Mouse (Mus musculus) T-helper 17 cell (primary cell): ENCODE results near the gene Mtss1l.
"Not testable (repeated sequence)": the region's sequence is repeated elsewhere in the genome, so short reads cannot be mapped to it uniquely, and the experiment has no call there.

Source experiments
- in situ Hi-C, 2 experiments: fragments of 300-600 bp; cut with MboI, MseI; formaldehyde crosslinking; loops; 1 replicate in 1 of 2; 2 replicates in 1 of 2; pipeline ENCODE4 v1.15.1; 2025; ENCODE audit warnings: high pct_unique_total_duplicates in 2 of 2

The Mtss1l gene

DNA sequence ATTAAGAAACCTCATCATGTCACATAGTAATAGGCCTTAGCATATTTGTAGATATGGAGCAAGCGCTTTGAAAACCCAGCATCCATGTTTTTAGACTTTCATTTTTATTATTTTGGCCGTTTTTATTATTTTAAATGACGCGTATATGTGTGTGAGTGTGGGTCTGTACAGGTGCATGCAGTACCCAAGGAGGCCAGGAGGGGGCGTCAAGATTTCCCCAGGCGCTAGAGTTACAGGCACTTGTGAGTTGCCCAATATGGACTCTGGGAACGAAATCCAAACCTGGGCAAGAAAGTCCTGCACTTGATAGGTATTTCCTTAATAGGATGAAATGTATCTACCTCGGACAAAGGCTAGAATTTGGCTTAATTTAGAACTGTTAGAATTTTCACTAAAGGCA is 54.0 kb downstream of the Mtss1l start:
- in situ Hi-C loops: loop anchor here in 1 of 2 experiments (10.0 kb wide), 1 partner anchor 1189 kb away; no protein-coding TSS in a partner anchor

DNA sequence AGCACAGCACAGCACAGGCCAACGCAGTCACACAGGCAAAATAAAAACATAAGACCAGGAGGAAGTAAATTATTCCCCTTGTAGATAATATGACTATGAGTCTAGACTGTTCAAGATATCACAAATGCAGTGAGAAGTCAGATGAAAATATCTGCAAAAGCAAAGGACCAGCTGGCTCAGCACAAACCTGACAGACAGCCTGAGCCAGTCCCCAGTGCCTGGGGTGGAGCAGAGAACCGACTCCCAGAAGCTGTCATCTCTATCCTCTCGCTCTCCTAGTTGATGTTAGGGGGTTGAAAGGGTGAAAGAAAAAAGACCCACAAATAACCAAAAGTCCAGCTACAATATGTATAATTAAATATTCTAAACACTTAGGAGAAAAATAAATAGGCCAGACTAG is 54.4 kb downstream of the Mtss1l start:
- in situ Hi-C loops: loop anchor here in 1 of 2 experiments (10.0 kb wide), 1 partner anchor 1189 kb away; no protein-coding TSS in a partner anchor

GRCm38 (mm10) chr8:110776335-110776734 is 55.1 kb downstream of the Mtss1l start:
- in situ Hi-C loops: loop anchor here in 1 of 2 experiments (10.0 kb wide), 1 partner anchor 1188 kb away; no protein-coding TSS in a partner anchor

DNA sequence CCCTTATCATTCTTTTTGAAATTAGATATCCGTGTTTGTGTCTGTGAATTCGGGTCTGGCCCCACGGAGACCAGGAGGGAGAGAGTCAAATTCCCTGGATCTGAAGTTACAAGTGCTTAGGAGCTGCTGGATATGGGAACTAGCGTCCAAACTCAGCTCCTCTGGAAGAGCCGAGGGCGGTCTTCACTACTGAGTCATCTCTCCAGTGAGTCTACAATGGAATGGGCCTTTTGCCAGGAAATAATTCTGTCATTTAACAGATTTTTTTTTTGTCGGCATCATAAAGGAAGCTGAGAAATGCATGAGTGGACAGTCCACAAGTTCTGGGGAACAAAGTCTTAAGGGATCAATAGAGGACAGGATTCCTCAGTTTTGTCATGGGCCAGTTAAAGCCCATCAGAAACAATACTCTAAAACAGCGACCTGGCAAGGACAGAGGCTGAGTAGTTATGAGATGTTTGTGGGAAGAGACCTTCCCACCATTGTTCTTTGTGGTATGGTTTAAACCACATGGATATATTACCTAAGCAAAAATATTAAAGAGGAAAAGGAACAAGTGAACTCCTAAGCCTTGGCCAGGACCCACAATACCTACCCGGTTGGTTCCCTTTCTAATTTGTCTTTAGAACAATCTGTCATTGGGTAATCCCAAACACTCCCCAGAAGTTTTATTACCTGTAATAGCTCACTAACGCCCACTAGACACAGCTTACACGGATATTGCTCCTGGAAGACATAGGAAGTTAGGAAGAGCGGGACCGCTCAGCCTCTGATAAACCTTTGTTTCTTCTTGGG is 58.8 kb downstream of the Mtss1l start:
- in situ Hi-C loops: loop anchor here in 1 of 2 experiments (10.0 kb wide), 1 partner anchor 1185 kb away; no protein-coding TSS in a partner anchor

DNA sequence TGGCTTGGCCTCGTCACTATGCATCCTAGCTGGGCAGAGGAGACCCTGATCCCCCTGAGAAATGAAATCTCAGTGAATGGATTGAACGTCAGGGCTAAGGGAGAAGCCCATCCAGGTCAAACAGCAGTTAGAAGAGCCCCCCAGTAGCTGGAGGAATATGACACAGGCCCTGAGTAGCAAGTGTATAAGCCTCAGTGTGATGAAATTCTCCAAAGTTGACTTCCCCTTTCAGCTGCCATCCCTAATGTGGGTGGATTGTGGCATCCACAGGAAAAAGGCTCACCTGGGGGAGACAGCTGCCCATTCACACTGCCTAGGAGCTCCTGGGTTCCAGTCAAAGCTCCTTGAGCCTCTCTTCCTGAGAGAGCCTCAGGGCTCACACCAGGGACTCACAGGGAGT is 64.1 kb downstream of the Mtss1l start:
- in situ Hi-C loops: no loop called here

DNA sequence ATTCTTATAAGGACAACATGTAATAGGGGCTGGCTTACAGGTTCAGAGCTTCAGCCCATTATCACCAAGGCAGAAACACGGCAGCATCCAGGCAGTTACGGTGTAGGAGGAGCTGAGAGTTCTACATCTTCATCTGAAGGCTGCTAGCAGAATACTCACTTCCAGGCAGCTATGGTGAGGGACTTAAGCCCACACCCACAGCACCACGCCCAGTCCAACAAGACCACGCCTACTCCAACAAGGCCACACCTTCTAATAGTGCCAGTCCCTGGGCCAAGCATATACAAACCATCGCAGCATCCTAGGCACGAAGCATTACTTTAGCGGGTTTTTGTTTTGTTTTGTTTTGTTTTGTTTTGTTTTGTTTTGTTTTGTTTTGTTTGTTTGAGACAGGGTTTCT is 65.2 kb downstream of the Mtss1l start:
- in situ Hi-C loops: not testable (repeated sequence)

DNA sequence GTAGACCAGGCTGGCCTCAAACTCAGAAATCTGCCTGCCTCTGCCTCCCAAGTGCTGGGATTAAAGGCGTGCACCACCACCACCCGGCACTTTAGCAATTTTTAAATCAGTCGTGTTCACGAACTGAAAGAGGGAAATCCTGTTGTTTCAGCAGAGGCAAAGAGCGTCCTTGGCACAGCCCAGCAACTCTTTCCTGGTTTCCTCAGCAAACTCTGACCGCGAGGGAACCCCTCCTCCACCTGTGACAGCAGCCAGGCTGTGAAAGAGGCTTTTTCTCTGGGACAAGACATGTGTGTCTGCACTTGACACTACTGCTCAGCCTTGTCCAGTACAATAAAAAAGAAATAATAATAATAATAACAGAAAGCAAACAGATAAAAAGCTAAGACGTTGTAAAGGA is 65.7 kb downstream of the Mtss1l start:
- in situ Hi-C loops: no loop called here

DNA sequence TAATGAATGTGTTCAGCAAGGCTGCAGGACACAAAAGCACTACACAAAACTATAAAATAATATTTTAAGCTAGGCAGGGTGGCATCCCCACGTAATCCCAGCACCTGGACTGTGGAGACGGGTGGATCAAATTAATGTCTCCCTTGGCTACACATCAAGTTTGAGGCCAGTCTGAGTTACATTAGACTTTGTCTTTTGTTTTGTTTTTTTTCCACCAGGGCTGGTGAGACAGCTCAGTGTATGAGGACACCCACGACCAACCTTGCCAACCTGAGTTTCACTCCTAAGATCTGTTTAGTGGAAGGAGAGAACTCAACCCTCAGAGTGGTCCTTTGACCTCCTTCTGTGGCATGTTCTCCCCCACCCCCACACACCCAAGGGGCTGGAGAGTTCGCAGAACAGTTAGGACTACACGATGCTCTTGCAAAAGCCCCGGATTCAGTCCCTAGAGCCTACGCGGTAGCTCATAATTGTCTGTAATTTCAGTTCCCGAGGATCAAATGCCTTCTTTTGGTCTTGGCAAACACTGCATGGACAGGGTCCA is 66.2 kb downstream of the Mtss1l start:
- in situ Hi-C loops: no loop called here

DNA sequence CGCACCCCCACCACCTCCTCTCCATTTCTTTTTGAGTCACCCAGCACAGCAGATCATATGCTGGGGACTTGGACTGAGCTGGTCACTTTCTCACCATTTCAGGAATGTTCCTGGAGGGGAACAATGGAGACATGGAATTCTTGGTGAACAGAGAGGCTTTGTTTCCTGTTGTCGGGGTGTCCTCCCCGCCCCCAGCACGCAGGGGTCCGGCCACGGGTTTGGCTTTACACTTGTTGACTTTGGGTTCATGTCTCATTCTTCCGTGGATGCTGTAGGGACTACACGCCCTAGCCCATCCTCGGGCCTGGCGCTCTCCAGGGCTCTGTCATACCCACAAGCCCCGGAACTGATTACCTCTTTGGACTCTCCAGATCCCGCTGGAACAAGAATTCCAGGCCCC is 67.7 kb downstream of the Mtss1l start:
- in situ Hi-C loops: no loop called here

GRCm38 (mm10) chr8:110789571-110789970 is 68.3 kb downstream of the Mtss1l start:
- in situ Hi-C loops: no loop called here

GRCm38 (mm10) chr8:110790270-110790669 is 69.0 kb downstream of the Mtss1l start:
- in situ Hi-C loops: no loop called here
